Mouse (Mus musculus): ENCODE measurements around the gene P2ry2.

The P2ry2 gene

DNA sequence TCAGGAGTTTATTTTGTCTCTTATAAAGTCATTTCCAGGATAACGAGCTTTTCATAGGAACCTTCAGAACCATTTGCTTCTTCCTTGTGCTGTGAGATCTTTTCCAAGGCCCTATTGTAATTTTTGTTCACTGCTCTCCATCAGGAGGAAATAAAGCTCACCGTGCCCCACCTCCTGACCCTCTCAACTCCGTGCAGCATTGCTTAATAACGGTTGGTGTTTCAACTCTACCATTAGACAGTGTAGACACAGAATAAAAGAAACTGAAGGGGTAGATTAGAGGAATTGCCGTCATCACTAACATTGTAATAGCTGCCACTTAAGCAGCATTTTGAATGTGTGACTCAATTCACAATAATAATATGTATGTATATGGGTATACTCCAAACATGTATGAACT lies 14.2 kb upstream of the P2ry2 start:
- no peak for DNase-seq (ENCODE audit: low spot score)

DNA sequence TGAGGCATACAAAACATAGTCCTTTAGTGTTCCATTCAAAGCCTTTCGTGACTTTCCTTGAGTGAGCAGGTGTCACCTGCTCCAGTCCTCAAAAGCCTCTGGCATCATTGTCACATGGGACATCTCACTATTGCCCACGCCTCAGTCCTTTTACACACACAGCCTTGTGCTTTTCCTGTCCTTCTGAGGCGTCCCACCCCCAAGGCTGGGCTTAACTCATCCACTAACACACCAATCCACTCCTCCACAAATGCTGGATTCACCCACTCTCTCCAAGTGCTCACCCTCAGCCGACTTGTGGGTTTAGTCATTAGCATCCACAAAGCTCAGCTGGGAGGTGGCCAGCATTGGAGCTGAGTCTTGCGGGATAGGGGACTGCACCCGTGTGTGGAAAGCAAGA lies 4.8 kb upstream of the P2ry2 start:
- DNase-seq (ENCODE audit: low spot score) = no peak

DNA sequence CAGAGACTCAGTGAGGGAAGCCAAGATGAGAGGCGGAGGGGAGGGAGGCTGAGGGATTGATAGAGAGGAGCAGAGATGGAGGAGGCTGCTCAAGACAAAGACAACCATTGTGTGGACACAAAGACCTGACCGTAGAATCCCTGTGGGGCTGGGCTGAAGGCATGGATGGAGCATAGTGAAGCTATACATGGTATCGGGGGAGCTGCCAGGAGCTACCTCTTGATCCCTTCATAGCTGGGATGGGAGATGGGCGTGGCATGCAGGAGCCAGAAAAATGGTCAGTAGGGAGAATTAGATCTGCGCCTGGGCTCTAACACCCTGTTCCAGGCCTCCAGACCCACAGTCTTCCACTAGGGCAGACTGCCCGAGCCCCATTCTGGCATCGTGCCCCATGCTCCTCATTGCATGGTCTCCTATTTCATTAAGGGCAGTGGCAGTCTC lies 4.4 kb upstream of the P2ry2 start:
- no peak for DNase-seq (ENCODE audit: low spot score)

DNA sequence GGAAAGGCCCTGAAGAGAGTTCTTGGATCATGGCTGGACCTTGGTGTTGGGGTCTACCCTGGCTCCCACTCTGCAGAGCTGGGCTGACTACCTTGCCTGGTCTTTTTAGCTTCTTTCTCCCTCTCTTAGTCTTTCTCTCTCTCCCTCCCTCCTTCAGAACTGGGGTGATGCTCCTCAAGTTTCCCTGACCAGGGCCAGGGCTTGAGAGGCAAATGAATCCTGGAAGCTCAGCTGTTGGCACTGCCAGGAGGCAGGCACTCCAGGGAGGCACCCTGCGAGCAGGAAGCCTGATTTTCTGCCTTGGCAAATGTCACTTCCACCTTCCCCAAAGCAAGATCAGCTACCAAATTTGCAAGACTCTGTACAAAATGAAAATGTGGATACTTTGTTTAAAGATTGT lies 2.3 kb upstream of the P2ry2 start:
- no peak for DNase-seq (ENCODE audit: low spot score)

DNA sequence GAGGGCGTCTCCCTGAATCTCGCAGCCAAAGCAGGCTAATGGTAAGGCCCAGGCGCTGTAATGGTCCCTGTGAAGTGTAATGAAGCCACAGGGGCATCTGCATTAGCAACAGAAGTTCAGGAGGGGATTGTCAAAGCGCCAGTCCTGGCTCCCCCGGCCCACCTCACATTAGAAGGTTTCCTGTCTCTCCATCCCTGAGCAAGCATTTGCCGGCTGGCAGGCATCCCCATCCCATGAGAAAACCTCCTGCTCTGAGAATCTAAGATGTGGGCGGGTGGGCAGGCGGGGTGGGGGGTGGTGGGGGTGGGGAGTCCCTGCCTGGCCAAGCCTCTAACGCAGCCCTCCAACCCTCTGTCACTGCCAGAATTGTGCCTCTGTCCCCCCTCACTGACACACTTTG lies 1.4 kb upstream of the P2ry2 start:
- DNase-seq (ENCODE audit: low spot score) = no peak

DNA sequence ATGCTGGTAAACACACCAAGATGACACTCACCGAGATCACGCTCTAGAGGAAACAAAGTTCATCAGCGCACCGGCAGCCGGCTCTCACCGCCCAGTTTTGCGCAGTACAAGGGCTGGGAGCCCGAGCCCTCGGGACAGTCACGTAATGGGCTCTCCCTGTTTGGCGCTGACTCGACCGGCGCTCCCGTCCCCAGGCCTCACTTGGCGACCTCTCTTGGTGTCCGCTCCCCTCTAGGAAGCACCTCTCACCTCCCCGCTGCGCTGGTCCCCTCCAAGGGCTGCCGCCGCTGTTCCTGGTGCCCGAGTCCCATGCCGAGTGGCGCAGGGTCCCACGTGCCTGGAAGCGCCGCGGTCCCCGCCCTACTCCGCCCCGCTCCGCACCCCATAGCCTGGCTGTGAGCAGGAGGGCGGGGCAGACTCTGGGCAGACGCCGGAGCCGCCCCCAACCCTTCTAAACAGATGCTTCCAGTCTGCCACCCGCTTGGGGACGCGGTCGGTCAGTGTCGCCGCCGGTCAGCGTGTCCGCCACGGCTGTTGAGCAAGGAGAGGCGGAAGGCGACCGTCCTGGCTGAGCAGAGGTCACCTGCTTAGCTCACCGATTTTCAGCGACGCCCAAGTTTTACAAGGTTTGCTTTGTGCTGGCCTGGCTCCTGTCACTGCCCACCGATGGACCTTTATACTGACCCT lies 842 bp downstream of the P2ry2 start:
- no peak for DNase-seq (ENCODE audit: low spot score)

DNA sequence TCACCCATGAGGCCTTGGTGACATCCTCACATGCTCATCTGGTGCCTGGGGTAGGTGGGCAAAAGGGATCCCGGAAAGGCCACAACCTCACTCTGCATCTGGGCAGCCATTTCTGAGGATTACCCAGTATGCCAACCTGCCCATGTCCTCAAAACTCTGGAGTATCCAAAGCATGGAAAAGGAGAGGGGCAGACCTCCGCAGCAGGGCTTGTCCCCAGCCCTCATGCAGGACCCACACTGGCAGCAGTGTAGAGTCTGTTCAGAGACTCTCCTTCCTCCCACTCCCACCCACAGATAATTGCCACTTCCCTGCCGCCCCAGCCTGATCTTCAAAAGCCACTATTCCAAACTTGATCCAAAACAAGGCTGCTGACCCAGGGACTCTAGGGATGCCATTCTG lies 1.9 kb downstream of the P2ry2 start:
- DNase-seq (ENCODE audit: low spot score) = no peak

DNA sequence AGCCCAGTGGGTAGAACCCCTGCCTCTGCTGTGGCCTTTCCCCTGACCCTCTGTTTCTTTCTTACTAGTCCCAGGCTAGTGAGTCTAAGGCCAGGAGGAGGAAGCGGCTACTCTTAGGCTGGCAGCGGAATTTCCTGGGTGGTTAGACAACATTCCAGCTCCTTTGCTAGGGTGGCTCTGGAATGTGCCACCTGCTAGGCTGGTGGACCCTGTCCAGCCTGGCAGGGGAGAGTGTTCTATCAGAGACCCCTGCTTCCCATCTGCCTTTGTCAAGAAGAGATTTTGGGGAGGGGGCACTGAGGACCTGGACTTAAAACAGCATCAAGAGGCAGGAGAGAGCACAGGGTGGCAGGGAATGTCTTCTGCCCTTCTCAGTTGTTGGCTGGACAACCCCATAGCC lies 6.5 kb downstream of the P2ry2 start:
- DNase-seq (ENCODE audit: low spot score) = no peak

DNA sequence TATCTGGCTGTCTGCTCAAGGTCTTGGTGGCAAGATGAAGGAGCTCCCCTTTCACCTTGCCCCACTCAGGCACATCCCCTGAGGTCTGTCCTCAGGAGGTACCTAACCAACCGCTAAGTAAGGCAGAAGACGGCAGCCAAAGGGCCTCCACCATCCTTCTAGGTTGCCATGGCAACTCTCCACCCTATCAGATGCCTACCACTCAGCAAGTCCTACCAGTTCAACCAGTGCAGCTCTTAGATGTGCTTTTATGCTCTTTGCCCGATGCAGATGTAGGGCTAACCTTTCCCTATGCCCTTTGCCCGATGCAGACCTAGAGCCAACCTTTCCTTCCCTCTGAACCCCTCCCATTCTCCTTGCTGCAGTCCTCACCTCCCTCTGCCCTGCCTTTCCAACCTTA lies 7.5 kb downstream of the P2ry2 start:
- DNase-seq (ENCODE audit: low spot score) = no peak

DNA sequence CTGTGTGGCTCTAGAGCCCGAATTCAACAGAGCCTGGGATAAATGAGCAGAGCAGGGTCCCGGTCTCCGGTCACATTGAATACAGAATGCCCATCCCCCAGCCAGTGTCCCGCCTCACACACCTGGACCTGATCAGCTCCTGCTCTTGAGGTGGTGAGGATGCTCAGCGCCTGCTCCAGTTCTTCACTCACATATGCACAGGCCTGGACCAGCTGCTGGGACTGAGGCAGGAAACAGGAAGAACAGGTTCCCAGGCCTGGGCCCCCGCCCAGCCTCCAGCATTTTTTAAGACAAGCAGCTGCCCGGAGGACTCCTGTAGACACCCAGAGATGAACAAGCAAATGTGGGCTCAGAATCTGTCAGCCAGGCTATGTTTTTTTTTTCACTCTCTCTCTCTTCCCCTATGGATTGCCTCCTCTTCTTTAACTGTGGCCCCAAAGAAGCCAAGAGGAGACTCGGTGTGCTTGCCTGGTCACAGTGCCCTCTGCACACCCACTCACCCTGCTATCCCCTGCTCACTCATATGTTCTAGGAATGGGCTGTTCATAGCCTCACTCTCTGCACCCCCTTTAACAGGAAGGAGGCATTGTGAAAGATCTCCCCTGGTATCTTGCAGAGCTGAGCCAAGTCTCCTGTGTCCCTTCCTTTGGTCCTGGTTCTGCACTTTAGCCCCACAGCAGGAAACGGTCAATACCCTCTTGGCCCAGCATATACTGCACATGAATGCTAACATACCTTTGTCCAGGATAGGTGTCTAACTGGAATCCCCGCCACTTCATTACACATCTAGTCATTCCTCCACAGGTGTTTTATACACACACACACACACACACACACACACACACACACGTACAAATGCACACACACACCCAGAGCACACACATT lies 9.0 kb downstream of the P2ry2 start:
- no peak for DNase-seq (ENCODE audit: low spot score)

DNA sequence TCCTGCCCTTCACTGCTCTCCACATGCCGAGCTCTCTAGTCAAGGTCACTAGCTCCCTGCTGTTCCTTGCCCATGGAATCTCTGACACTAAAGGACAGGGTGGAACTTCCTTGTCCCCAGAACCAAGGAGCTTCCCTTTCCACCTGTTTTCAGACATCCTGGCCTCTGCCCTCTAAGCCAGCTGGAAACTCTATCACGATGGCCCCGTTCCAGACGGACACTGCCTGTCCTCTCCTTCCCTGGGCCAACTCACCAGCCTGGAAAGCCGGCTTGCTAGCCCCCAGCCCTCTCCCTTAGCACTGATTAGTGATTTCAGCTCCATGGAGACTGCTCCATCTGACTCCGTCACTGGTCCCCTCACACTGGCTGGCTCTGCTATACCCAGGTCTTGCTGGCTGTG lies 10.4 kb downstream of the P2ry2 start:
- DNase-seq (ENCODE audit: low spot score) = no peak

DNA sequence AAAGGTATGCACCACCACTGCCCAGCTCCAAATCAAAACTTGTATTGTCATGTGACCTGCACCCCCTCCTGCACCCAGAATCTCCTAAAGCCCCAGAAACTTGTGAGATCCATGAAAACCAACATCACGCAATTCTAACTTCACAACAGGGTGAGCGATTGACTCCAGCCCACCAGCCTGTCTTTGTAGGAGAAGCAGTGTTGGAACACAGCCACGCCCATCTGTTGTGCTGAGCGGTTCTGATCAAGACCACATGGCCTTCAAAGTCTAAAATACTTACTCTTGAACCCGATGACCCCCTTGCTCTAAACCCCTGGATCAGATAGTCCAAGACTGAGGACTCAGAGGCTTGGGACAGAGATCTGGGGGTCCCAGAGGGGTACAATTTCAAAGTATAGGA lies 13.0 kb downstream of the P2ry2 start:
- DNase-seq (ENCODE audit: low spot score) = no peak

DNA sequence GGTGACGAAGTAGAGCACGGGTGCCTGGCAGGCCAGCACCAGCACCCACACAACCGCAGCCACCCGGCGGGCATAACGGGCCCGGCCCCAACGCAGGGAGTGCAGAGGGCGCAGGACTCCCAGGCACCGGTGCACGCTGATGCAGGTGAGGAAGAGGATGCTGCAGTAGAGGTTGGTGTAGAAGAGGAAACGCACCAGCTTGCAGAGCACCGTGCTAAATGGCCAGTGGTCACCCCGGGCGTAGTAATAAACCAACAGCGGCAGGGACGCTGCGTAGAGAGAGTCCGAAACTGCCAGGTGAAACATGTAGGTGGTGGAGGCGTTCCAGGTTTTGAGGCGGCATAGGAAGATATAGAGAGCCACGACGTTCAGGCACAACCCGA lies 14.1 kb downstream of the P2ry2 start:
- no peak for DNase-seq (ENCODE audit: low spot score)

DNA sequence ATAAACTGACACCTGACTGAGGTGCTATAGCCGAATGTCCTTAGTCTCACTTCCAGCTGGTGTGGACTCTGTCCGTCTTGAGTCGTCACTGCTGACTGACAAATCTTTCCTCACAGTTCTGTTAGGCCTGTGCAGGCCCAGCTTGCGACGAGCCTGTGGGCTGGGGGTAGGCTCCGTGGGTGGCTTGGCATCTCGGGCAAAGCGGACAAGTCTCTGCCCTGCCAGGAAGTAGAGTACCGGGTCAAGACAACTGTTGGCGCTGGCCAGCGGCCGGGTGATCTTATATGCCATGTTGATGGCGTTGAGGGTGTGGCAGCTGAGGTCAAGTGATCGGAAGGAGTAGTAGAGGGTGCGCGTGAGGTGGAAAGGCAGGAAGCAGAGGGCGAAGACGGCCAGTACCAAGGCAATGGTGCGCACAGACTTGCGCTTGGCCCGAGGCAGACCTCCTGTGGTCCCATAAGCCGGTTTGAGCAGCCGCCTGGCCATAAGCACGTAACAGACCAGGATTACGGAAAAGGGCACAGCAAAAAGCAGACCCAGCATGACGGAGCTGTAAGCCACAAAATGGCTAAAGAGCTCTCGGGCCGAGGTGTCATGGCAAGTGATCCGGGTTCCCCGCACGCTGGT lies 14.6 kb downstream of the P2ry2 start:
- no peak for DNase-seq (ENCODE audit: low spot score)

DNA sequence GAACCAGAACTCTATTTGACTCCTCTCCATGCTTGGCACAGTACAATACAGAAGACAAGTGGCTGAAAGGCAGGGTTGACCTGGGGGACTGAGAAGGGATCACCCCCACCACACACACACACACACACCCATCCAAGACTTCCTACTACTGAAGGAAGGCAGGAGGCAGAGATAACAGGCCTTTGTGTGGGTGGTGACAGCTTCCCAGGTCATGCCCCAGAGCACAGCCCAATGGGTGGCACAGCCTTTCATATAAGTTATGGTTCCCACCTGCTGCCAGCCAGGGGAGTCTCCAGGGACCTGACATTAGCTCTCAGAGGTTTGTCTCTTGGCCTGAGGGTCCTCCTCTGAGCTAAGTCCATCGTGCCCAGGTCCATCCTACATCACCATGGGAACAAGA lies 15.5 kb downstream of the P2ry2 start:
- DNase-seq (ENCODE audit: low spot score) = no peak

DNA sequence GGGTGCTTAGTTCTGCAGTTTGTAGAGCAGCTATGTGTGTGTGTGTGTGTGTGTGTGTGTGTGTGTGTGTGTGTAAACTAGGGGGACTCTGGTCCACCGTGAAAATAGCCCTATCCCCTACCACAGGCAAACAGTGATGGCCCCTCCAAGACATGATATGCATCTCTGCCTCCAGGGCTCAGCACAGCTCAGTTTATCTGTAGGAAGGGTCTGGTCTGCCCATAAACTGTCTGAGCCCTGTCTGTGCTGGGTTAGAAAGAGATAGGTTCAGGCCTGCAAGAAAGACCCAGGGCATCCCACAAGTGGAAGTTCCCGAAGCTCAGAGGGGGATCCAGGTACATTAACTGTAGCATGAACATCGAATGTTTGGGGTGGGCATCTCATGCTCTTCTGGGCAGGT lies 16.7 kb downstream of the P2ry2 start:
- no peak for DNase-seq (ENCODE audit: low spot score)

DNA sequence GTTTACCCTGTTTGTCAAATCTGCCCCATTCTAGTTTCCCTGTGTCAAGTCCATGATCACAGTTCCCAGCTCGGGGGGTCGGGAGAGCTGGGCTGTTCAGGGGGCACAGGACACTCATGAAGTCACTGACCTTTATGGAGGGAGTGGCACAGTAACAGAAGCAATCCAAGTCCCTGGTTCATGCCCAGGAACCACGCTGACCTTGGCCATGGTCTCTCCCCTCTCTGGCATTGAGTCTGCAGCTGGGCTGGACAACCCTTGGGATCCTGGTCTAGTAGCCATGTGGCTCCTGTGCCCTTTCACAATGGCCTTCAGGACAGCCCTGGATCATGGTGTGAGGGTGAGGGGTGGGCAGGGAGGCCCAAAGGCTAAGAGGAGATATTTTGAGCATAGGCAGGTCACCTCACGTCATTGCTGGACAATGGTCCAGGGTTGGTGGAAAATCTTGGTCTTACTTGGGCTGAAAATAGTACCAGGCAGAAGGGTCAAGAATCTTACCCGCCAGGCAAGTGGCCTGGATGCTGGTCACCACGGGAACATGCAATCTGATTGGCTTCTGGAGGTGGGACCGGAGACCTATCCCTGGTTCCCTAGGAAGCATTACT lies 17.3 kb downstream of the P2ry2 start:
- no peak for DNase-seq (ENCODE audit: low spot score)

DNA sequence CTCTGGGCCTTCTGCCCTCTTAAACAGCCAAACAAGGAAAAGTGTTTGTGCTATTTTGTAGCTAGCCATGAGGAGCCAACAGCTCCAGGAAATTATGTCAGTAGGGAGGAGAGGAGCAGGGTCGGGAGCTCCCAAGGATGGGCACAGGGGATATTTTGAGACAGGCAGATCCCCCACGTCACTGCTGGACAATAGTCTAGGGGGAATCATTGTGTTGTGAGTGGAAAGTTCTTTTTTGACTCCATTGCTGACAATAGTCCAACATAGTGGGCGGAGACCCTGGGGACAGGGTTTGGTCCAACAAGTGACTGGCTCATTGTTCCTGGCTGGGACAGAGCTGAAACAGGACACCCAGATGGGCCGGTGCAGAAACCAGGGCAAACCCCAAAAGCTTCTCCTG lies 19.5 kb downstream of the P2ry2 start:
- no peak for DNase-seq (ENCODE audit: low spot score)

DNA sequence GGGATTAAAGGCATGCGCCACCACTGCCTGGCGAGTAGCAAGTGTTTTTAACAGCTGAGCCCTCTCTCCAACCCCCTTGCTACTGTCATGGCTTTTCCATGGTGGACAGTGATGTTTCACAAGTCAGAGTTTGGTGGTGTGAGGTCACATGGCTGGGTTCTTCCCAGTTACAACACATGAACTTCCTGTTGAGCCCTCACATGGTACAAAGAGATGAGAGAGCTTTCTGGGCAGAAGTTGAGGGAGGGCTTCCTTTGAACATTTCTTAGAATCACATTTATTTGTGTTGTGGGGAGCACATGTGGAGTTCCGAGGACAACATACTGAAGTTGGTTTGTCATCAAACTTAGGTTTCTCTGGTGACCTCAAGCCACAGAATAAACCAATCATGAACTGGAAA lies 20.7 kb downstream of the P2ry2 start:
- no peak for DNase-seq (ENCODE audit: low spot score)

DNA sequence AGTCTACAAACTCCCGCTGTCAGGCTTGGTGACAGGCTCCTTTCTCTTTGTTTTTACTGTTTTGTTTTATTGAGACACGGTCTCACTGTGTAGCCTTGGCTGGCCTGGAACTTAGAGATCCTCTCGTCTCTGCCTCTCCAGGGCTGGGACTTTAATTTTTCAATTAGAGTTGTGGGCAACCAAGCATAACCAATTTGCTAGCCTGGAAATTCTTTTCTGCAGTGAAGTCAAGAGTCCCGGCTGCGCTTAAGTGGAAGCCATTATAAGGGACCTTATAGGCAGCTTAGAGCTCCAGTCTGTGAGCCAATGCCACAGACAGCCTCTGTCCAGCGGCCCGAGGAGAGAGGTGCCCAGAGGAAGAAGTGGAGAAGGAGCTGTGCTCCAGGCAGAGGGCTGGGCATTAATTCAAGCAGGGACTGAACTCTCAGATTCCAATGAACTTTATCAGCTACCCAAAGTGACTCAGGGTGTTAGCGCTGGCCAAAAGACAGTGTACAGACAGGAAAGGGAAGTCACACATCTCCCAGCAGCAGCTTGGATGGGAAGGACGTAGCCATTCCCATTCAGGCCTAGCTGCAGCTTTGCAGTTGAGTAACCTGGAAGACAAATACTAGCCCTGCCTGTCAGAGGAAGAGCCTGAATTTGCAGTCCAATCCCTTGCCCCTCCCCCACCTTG lies 21.9 kb downstream of the P2ry2 start:
- DNase-seq (ENCODE audit: low spot score) = no peak

DNA sequence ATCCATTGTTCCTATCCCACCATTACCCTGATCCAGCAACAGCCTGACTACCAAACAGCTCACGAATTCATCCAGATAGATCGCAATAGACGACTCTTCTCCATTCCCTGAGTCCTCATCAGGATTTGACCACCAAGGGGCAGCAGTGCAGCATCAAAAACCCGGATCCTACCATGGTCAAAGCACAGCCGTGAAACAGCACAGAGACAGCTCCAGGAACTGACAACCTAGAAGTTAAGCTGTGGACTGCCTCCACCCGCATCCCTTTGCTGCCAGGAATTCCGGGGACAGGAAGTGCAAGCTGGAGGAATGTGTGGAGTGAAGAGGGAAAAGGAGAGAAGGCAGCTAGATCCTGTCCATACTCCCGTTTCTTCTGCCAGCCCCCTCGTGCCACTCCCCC lies 24.6 kb downstream of the P2ry2 start:
- peak; percentile 59 for DNase-seq (ENCODE audit: low spot score)
